Comparison of ENCODE assay signal across 15 mouse cellular contexts in genomic region chr9:15773426-15773825, GRCm38 (mm10).
DNase-seq lines count a peak whose midpoint lies in the region; ATAC-seq lines count a peak whose summit lies in the region.
"Had no signal": no experiment of that assay in that cellular context is flagged by ENCODE, and none has a peak within 500 bp of the region (broad histone marks: within the 10 kb centered on the region; RNA-seq: fewer than 3 reads in every experiment).

No protein-coding gene starts in this region.

- DNase-seq in forebrain, embryonic 11.5 days (ENCODE audit: low spot score) = peak; percentile 52
- no peak for DNase-seq in midbrain, embryonic 14.5 days
- DNase-seq in forebrain, embryonic 14.5 days (ENCODE audit: low spot score) = peak; percentile 31
- no peak for DNase-seq in layer of hippocampus, adult 9-10 months (ENCODE audit: low spot score)
- DNase-seq: adrenal gland, adult 2 months; cerebellum, adult 9-10 months; layer of hippocampus, postnatal 36 days; lung, embryonic 14.5 days; right cerebral cortex, adult 18-20 months had no signal

- peaks cover 3% of the 10 kb centered on the region; the same call in 1 of the 2 replicates for H3K4me1 ChIP-seq in forebrain, embryonic 11.5 days (replicated peaks; ENCODE audit: control insufficient read depth, insufficient read depth, low read length)
- H3K4me1 ChIP-seq in forebrain, embryonic 12.5 days = peaks cover 17% of the 10 kb centered on the region
- H3K4me1 ChIP-seq in midbrain, embryonic 15.5 days = no peaks in the 10 kb centered on the region
- no peaks in the 10 kb centered on the region for H3K4me1 ChIP-seq in midbrain, embryonic 14.5 days (ENCODE audit: control insufficient read depth, insufficient read depth, low read length)
- peaks cover 12% of the 10 kb centered on the region; the same call in 1 of the 2 replicates for H3K4me1 ChIP-seq in forebrain, embryonic 14.5 days (ENCODE audit: control insufficient read depth, insufficient read depth, low read length)
- H3K4me1 ChIP-seq in limb, embryonic 12.5 days (replicated peaks) = peaks cover 38% of the 10 kb centered on the region
- H3K4me1 ChIP-seq in intestine, embryonic 15.5 days (replicated peaks) = no peaks in the 10 kb centered on the region
- H3K4me1 ChIP-seq: embryonic facial prominence, embryonic 12.5 days had no signal

- H3K9ac ChIP-seq in forebrain, embryonic 11.5 days (ENCODE audit: low read length) = no peak overlapping the region
- H3K9ac ChIP-seq in forebrain, embryonic 12.5 days = no peak overlapping the region
- H3K9ac ChIP-seq in midbrain, embryonic 15.5 days = no peak overlapping the region
- H3K9ac ChIP-seq in midbrain, embryonic 14.5 days (replicated peaks; ENCODE audit: low read length) = no peak overlapping the region
- no peak overlapping the region for H3K9ac ChIP-seq in forebrain, embryonic 14.5 days (ENCODE audit: low read length)
- no peak overlapping the region for H3K9ac ChIP-seq in limb, embryonic 12.5 days (replicated peaks)
- no peak overlapping the region for H3K9ac ChIP-seq in intestine, embryonic 15.5 days
- H3K9ac ChIP-seq: embryonic facial prominence, embryonic 12.5 days; lung, embryonic 14.5 days had no signal

- WGBS in forebrain, embryonic 11.5 days = 45% methylated on average over 3 of the region's 4 CpGs
- WGBS in forebrain, embryonic 12.5 days = 34% methylated on average over 2 of the region's 4 CpGs
- 39% methylated on average over 3 of the region's 4 CpGs for WGBS in midbrain, embryonic 15.5 days
- 51% methylated on average over 2 of the region's 4 CpGs for WGBS in midbrain, embryonic 14.5 days
- WGBS in forebrain, embryonic 14.5 days = 41% methylated on average over 3 of the region's 4 CpGs
- WGBS in limb, embryonic 12.5 days = 56% methylated on average over 3 of the region's 4 CpGs
- WGBS in intestine, embryonic 15.5 days = 56% methylated on average over 3 of the region's 4 CpGs

- H3K36me3 ChIP-seq in forebrain, embryonic 11.5 days (ENCODE audit: control insufficient read depth, insufficient read depth, low read length) = no peaks in the 10 kb centered on the region
- H3K36me3 ChIP-seq in forebrain, embryonic 12.5 days (replicated peaks) = no peaks in the 10 kb centered on the region
- H3K36me3 ChIP-seq in midbrain, embryonic 15.5 days (replicated peaks) = no peaks in the 10 kb centered on the region
- no peaks in the 10 kb centered on the region for H3K36me3 ChIP-seq in midbrain, embryonic 14.5 days (ENCODE audit: control insufficient read depth, insufficient read depth, low read length)
- H3K36me3 ChIP-seq in forebrain, embryonic 14.5 days (ENCODE audit: control insufficient read depth, insufficient read depth, low read length) = no peaks in the 10 kb centered on the region
- no peaks in the 10 kb centered on the region for H3K36me3 ChIP-seq in limb, embryonic 12.5 days
- no peaks in the 10 kb centered on the region for H3K36me3 ChIP-seq in intestine, embryonic 15.5 days
- H3K36me3 ChIP-seq: embryonic facial prominence, embryonic 12.5 days had no signal

- ATAC-seq in forebrain, embryonic 11.5 days (replicated peaks; ENCODE audit: low FRiP score) = no peak
- no peak for ATAC-seq in forebrain, embryonic 12.5 days (ENCODE audit: low FRiP score)
- ATAC-seq in midbrain, embryonic 15.5 days (replicated peaks) = peak; percentile 84
- ATAC-seq in midbrain, embryonic 14.5 days (ENCODE audit: low FRiP score, low TSS enrichment) = no peak
- ATAC-seq in forebrain, embryonic 14.5 days = no peak
- no peak for ATAC-seq in limb, embryonic 12.5 days (ENCODE audit: insufficient number of reproducible peaks, insufficient read depth, low FRiP score, low TSS enrichment, low read depth)
- ATAC-seq in intestine, embryonic 15.5 days = no peak
- ATAC-seq: intestine, postnatal 0 days had no signal

- no peak overlapping the region for H3K27ac ChIP-seq in forebrain, embryonic 11.5 days (ENCODE audit: low read depth, low read length)
- no peak overlapping the region for H3K27ac ChIP-seq in forebrain, embryonic 12.5 days
- no peak overlapping the region for H3K27ac ChIP-seq in midbrain, embryonic 15.5 days
- H3K27ac ChIP-seq in midbrain, embryonic 14.5 days (replicated peaks; ENCODE audit: low read depth, low read length) = no peak overlapping the region
- H3K27ac ChIP-seq in forebrain, embryonic 14.5 days (ENCODE audit: low read depth, low read length) = no peak overlapping the region
- H3K27ac ChIP-seq in limb, embryonic 12.5 days = peak overlapping the region; percentile 31; the same call in 1 of the 2 replicates
- no peak overlapping the region for H3K27ac ChIP-seq in intestine, embryonic 15.5 days
- H3K27ac ChIP-seq: embryonic facial prominence, embryonic 12.5 days had no signal

- no peak overlapping the region for H3K4me2 ChIP-seq in forebrain, embryonic 11.5 days (ENCODE audit: low read depth, low read length, severe bottlenecking)
- H3K4me2 ChIP-seq in forebrain, embryonic 12.5 days = no peak overlapping the region
- H3K4me2 ChIP-seq in midbrain, embryonic 15.5 days = no peak overlapping the region
- H3K4me2 ChIP-seq in midbrain, embryonic 14.5 days (ENCODE audit: low read length) = no peak overlapping the region
- H3K4me2 ChIP-seq in forebrain, embryonic 14.5 days (ENCODE audit: low read length) = no peak overlapping the region
- H3K4me2 ChIP-seq in limb, embryonic 12.5 days = no peak overlapping the region
- H3K4me2 ChIP-seq in intestine, embryonic 15.5 days (replicated peaks) = no peak overlapping the region
- H3K4me2 ChIP-seq: embryonic facial prominence, embryonic 12.5 days; lung, embryonic 14.5 days had no signal

- no peaks in the 10 kb centered on the region for H3K9me3 ChIP-seq in forebrain, embryonic 11.5 days (ENCODE audit: control insufficient read depth, low read length)
- H3K9me3 ChIP-seq in forebrain, embryonic 12.5 days = no peaks in the 10 kb centered on the region
- no peaks in the 10 kb centered on the region for H3K9me3 ChIP-seq in midbrain, embryonic 15.5 days
- no peaks in the 10 kb centered on the region for H3K9me3 ChIP-seq in midbrain, embryonic 14.5 days (ENCODE audit: control insufficient read depth, low read length)
- H3K9me3 ChIP-seq in forebrain, embryonic 14.5 days (replicated peaks; ENCODE audit: control insufficient read depth, low read length) = no peaks in the 10 kb centered on the region
- H3K9me3 ChIP-seq in limb, embryonic 12.5 days = no peaks in the 10 kb centered on the region
- H3K9me3 ChIP-seq in intestine, embryonic 15.5 days = no peaks in the 10 kb centered on the region
- H3K9me3 ChIP-seq: embryonic facial prominence, embryonic 12.5 days had no signal

- peaks cover 12% of the 10 kb centered on the region for H3K27me3 ChIP-seq in forebrain, embryonic 11.5 days (ENCODE audit: control insufficient read depth, insufficient read depth, low read length)
- H3K27me3 ChIP-seq in forebrain, embryonic 12.5 days = peaks cover 43% of the 10 kb centered on the region
- no peaks in the 10 kb centered on the region for H3K27me3 ChIP-seq in midbrain, embryonic 15.5 days (replicated peaks)
- H3K27me3 ChIP-seq in midbrain, embryonic 14.5 days (ENCODE audit: control insufficient read depth, insufficient read depth, low read length) = no peaks in the 10 kb centered on the region
- 0 out of 2 replicates have a peak, but pooled peaks cover 5% of the 10 kb centered on the region for H3K27me3 ChIP-seq in forebrain, embryonic 14.5 days (replicated peaks; ENCODE audit: control insufficient read depth, insufficient read depth, low read length)
- no peaks in the 10 kb centered on the region for H3K27me3 ChIP-seq in limb, embryonic 12.5 days
- H3K27me3 ChIP-seq in intestine, embryonic 15.5 days (replicated peaks) = no peaks in the 10 kb centered on the region
- H3K27me3 ChIP-seq: embryonic facial prominence, embryonic 12.5 days had no signal

- no peak overlapping the region for H3K4me3 ChIP-seq in forebrain, embryonic 11.5 days (ENCODE audit: low read depth, low read length)
- H3K4me3 ChIP-seq in forebrain, embryonic 12.5 days (replicated peaks) = no peak overlapping the region
- H3K4me3 ChIP-seq in midbrain, embryonic 15.5 days = no peak overlapping the region
- no peak overlapping the region for H3K4me3 ChIP-seq in midbrain, embryonic 14.5 days (replicated peaks; ENCODE audit: low read depth, low read length)
- H3K4me3 ChIP-seq in forebrain, embryonic 14.5 days (ENCODE audit: low read depth, low read length) = no peak overlapping the region
- no peak overlapping the region for H3K4me3 ChIP-seq in limb, embryonic 12.5 days (replicated peaks)
- no peak overlapping the region for H3K4me3 ChIP-seq in intestine, embryonic 15.5 days (replicated peaks)
- H3K4me3 ChIP-seq: embryonic facial prominence, embryonic 12.5 days had no signal

Comparison
In these comparisons a context has a peak if more than half of its experiments do, and no peak if none do; other contexts are left out.
1. DNase-seq: peak in forebrain, embryonic 11.5 days (single experiment) and forebrain, embryonic 14.5 days (single experiment); none in midbrain, embryonic 14.5 days (single experiment) and layer of hippocampus, adult 9-10 months (single experiment).